Mouse (Mus musculus) liver, embryonic 15.5 days (tissue): ENCODE measurements around the gene 1110008P14Rik. TPM values are rescaled to one million over a fixed set of nuclear protein-coding genes. Genes with fewer than 3 reads are reported as not detected.

ENCODE experiments used
- ATAC-seq: fragments of 200-750 bp; cut with Nextera tagmentation; 2 replicates; pipeline ENCODE4 v1.8.0; 2017; ENCODE audit warnings: moderate number of reproducible peaks, mild to moderate bottlenecking, moderate library complexity; ENCODE audit not compliant: insufficient read depth
- H3K27ac ChIP-seq: fragments of 300-500 bp; sonication (generic); replicated peaks from 2 replicates; pipeline ENCODE4 v1.5.1; 2015; ENCODE audit warnings: mild to moderate bottlenecking, inconsistent platforms
- H3K27me3 ChIP-seq: fragments of 300-500 bp; sonication (generic); 2 replicates; pipeline ENCODE4 v1.6.1; 2015; ENCODE audit warnings: mild to moderate bottlenecking, inconsistent platforms
- H3K36me3 ChIP-seq: fragments of 300-500 bp; sonication (generic); replicated peaks from 2 replicates; pipeline ENCODE4 v1.6.1; 2015; ENCODE audit warnings: moderate library complexity, mild to moderate bottlenecking, inconsistent platforms
- H3K4me1 ChIP-seq: fragments of 300-500 bp; sonication (generic); replicated peaks from 2 replicates; pipeline ENCODE4 v1.6.1; 2015; ENCODE audit warnings: inconsistent platforms
- H3K4me2 ChIP-seq: fragments of 300-500 bp; sonication (generic); 2 replicates; pipeline ENCODE4 v1.6.1; 2015; ENCODE audit warnings: moderate library complexity, mild to moderate bottlenecking, inconsistent platforms
- H3K4me3 ChIP-seq: fragments of 300-500 bp; sonication (generic); replicated peaks from 2 replicates; pipeline ENCODE4 v1.5.1; 2015; ENCODE audit warnings: mild to moderate bottlenecking, inconsistent platforms
- H3K9ac ChIP-seq: fragments of 300-500 bp; sonication (generic); 2 replicates; pipeline ENCODE4 v1.6.1; 2015; ENCODE audit warnings: moderate library complexity, mild to moderate bottlenecking, inconsistent platforms
- H3K9me3 ChIP-seq: fragments of 300-500 bp; sonication (generic); replicated peaks from 2 replicates; pipeline ENCODE4 v1.6.1; 2016; ENCODE audit warnings: inconsistent platforms
- WGBS: fragments of 180-500 bp; shearing (Covaris S2); methylation state at CpG from one replicate; pipeline ENCODE4 v1.1.7; 2015; ENCODE audit warnings: mixed read lengths; ENCODE audit not compliant: insufficient replicate concordance; 5-methylcytosine and 5-hydroxymethylcytosine counted together
- polyA plus RNA-seq: library from polyadenylated mRNA; unstranded; fragments of >200 nt; fragmentation: Nextera tagmentation; extraction: Ambion mirVana; gene quantifications from 2 replicates; pipeline ENCODE4 v1.2.1, GENCODE M21; 2015

Gene 1110008P14Rik
- polyA plus RNA-seq, 1 experiment from 2014 or later: 29.0 TPM

DNA sequence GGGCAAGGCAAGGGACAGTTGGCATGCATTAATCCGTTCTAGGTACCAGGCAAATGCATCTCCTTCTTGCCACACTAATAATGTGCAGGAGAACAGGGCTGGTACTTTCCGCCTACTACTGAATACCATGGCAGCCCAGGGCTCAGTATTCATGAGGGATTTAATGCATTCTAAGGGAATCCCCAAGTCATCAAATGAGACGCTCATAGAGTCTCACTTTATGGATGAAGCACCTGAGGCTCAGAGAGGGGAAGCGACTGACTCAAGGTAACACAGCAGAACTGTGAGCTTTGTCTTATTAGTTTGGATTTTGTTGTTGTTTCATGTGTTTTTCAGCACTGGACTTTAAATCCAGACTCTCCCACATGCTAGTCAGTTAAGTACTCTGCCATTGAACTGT is 39.7 kb downstream of the 1110008P14Rik start:
- Histone ChIP-seq H3K27ac (no peak overlapping the region), H3K9me3 (no peaks in the 10 kb centered on the region), H3K9ac (no peak overlapping the region), H3K4me3 (no peak overlapping the region), H3K36me3 (no peaks in the 10 kb centered on the region), H3K27me3 (peaks cover 27% of the 10 kb centered on the region; the same call in 1 of the 2 replicates), H3K4me2 (no peak overlapping the region), H3K4me1 (no peaks in the 10 kb centered on the region)
- no peak for ATAC-seq
- 67% methylated on average over 4 of the region's 4 CpGs for WGBS

DNA sequence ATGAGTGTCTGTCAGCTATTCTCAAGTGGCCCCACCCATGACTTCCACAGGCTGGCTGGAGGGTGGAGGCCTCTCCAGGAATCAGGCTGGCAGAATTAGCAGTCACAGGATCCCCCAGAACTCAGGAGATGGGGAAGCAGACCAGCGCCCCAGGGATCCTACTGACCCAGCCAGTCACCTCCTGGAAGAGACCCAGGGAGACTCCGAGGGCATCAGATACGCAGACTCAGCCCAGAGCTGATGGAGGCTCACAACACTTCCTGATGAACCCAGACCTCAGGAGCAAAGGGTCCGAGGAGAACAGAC is 40.2 kb downstream of the 1110008P14Rik start:
- H3K9ac ChIP-seq: no peak overlapping the region
- WGBS: 69% methylated on average over 4 of the region's 4 CpGs
- H3K27ac ChIP-seq: no peak overlapping the region
- H3K4me1 ChIP-seq: no peaks in the 10 kb centered on the region
- no peak overlapping the region for H3K4me3 ChIP-seq
- H3K36me3 ChIP-seq: no peaks in the 10 kb centered on the region
- H3K27me3 ChIP-seq: peaks cover 29% of the 10 kb centered on the region
- no peak overlapping the region for H3K4me2 ChIP-seq
- ATAC-seq: no peak
- no peaks in the 10 kb centered on the region for H3K9me3 ChIP-seq

DNA sequence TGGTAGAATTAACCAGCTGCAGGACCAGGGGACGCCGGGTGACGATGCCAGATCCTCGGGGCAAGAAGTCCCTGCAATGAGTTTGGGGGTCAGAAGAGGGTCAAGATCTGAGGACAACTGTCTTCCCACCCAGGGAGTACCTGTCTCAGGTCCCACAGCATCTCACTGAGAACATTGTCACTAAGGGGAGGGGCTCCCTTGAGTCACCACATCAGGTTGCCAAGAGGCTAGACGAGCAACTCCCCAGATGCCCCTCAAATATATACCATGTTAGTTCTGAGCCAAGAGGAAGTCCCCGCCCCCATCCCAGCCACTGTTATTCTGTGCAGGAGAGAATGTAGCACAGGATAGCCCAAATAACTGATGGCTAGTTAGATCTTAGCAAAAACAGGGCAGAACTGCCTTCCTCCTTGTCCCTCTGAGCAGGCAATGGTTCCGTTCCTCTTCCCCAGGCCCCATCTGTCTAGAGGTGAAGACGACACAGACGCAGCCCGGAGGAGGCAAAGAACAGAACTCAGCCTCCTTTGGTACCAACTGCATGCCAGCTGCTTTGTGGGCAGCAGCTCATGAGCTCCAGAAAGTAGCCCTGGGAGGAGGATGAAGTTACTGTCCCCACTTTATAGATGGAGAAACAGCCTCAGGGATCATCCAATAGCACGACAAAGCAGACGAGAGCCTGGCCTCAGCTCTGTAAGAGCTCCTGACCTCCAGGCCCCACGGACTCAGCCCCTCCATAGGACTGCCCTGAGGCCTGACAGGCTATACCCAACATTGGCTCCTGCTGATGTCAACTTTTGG is 40.7 kb downstream of the 1110008P14Rik start:
- Histone ChIP-seq H3K9ac (no peak overlapping the region), H3K4me1 (no peaks in the 10 kb centered on the region), H3K27ac (no peak overlapping the region), H3K4me3 (no peak overlapping the region), H3K36me3 (no peaks in the 10 kb centered on the region), H3K27me3 (peaks cover 33% of the 10 kb centered on the region), H3K4me2 (no peak overlapping the region), H3K9me3 (no peaks in the 10 kb centered on the region)
- 62% methylated on average over 13 of the region's 13 CpGs for WGBS
- ATAC-seq: no peak

DNA sequence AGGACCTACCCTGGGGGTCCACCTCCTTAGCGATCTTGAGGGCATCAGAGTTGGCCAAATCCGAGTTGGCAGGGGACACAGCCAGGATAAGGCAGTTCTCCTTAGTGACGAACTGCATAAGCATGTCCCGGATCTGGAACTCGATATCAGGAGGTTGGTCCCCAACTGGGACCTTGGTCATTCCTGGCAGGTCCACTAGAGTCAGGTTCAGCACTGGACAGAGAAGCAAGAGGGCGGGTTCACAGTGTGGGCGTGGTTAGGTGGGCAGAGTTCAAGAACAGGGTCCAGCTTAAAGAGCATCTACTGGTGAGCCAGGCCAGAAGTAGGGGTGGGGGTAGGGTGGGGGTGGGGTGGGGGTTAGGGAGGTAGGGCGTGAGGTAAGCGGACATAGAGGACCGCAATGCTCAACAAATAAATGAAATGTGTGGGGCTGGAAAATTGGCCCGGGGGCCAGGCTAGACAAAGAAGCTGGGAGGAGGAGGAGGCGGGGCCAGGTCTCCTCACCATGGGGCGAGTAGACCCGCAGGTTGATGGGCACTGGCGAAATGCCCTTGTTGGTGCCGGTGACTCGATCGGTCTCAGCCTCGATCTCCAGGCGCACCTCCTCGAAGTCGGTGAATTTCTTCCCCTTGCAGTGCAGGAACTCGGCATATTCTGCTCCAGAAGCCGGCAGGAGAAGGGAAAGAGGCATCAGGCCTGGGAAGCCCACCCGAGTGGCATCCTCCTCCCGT is 41.7 kb downstream of the 1110008P14Rik start:
- Histone ChIP-seq H3K9ac (no peak overlapping the region), H3K27ac (no peak overlapping the region), H3K4me2 (no peak overlapping the region), H3K27me3 (peaks cover 43% of the 10 kb centered on the region), H3K9me3 (no peaks in the 10 kb centered on the region), H3K4me1 (no peaks in the 10 kb centered on the region), H3K4me3 (no peak overlapping the region), H3K36me3 (no peaks in the 10 kb centered on the region)
- 36% methylated on average over 26 of the region's 26 CpGs for WGBS
- ATAC-seq: no peak

DNA sequence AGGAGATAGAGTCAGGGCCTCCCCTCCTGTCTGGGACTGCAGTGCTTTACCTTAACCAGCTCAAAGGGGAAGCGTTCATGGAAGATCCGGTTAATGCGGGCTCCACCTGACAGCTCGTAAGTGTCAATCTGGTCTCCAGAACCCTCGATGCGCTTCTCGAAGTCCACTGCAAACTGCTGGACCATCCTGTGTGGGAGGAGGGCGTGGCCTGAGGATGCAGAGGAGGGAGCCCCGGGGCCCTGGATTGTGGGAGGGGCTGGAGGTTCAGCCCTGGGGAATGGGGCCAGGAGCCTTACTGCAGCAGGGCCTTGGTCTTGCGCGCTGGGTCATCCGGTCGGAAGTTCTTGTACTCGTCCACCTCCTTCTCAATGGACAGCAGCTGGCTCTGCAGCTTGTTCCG is 45.9 kb downstream of the 1110008P14Rik start:
- H3K27ac ChIP-seq: no peak overlapping the region
- H3K9me3 ChIP-seq: no peaks in the 10 kb centered on the region
- H3K36me3 ChIP-seq: no peaks in the 10 kb centered on the region
- WGBS: 30% methylated on average over 15 of the region's 15 CpGs
- no peaks in the 10 kb centered on the region for H3K4me1 ChIP-seq
- H3K4me3 ChIP-seq: no peak overlapping the region
- ATAC-seq: no peak
- peaks cover 42% of the 10 kb centered on the region for H3K27me3 ChIP-seq
- no peak overlapping the region for H3K9ac ChIP-seq
- H3K4me2 ChIP-seq: no peak overlapping the region

DNA sequence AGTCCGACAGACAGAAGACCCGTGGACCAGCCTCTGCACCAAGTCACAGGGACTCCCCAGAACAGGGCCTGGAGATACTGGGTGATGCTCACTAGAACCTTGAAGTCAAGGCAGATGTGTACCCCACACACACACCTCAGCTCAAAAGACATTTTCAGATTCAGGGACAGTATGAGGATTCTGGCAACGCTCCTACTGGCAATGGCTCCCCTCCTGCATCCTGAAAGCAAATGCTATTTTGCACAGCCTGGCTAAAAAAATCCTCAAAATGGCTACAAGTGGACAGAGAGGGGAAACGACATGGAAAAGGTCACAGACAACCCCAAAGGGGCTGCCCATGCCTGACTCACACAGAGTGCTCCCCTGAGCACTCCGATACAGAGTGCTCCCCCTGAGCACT is 49.6 kb downstream of the 1110008P14Rik start:
- 69% methylated on average over 5 of the region's 5 CpGs for WGBS
- Histone ChIP-seq H3K4me1 (no peaks in the 10 kb centered on the region), H3K4me2 (no peak overlapping the region), H3K36me3 (no peaks in the 10 kb centered on the region), H3K27me3 (peaks cover 36% of the 10 kb centered on the region), H3K9me3 (no peaks in the 10 kb centered on the region), H3K4me3 (no peak overlapping the region), H3K27ac (no peak overlapping the region), H3K9ac (no peak overlapping the region)
- ATAC-seq: no peak

DNA sequence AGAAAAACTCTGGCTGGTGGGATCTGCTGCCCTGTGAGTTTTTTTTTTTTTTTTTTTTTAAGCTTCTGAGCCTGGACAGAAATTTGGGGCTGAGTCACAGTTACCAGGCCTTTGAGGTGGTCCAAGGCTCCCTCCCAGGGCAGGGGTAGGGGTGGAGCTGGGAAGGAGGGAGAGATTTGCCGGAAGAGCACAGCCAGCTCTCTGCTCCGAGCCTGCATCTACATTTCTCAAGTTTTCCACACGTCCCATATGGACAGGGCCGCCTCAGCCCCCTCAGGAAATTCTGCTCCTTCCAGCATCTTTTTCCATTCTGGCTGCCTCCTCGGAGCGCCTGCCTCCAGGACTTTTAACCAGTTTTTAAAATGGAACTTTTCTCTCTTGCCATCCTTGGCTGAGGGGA is 52.2 kb downstream of the 1110008P14Rik start:
- H3K27ac ChIP-seq: no peak overlapping the region

DNA sequence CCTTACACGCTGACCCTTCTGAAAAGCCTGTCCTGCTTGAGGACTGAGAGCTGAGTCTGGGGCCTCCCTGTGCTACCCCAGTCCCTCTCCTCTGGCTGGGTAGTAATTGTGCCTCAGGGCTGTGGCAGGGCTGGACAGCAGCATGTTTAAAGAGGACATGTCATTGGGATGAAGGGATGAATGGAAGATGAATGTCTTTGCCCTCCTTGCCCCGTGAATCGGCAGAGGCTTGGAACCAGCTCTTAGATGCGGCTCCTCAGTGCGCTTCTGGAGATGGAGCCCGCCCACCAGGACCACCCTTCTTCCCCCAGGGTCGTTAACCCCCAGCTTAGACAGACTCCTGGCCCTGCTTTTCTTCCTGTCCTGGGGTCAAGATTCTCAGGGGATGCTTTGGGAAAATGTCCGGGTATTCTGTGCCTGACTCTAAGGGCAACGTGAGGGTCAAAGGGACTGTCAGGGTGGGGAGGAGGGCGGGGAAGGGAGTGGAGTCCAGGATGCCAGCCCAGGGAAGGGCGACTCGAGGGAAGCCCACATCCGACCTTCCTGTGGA is 52.8 kb downstream of the 1110008P14Rik start:
- no peak overlapping the region for H3K4me2 ChIP-seq
- no peaks in the 10 kb centered on the region for H3K4me1 ChIP-seq
- 43% methylated on average over 13 of the region's 13 CpGs for WGBS
- ATAC-seq: no peak
- H3K9me3 ChIP-seq: no peaks in the 10 kb centered on the region
- H3K9ac ChIP-seq: no peak overlapping the region
- no peaks in the 10 kb centered on the region for H3K36me3 ChIP-seq
- H3K27me3 ChIP-seq: peaks cover 11% of the 10 kb centered on the region; the same call in 1 of the 2 replicates
- H3K27ac ChIP-seq: no peak overlapping the region
- no peak overlapping the region for H3K4me3 ChIP-seq

More for the DNA sequence above, 52.2 kb downstream of the 1110008P14Rik start:
- no peaks in the 10 kb centered on the region for H3K4me1 ChIP-seq
- no peaks in the 10 kb centered on the region for H3K9me3 ChIP-seq
- H3K36me3 ChIP-seq: no peaks in the 10 kb centered on the region
- 54% methylated on average over 6 of the region's 6 CpGs for WGBS
- peaks cover 11% of the 10 kb centered on the region; the same call in 1 of the 2 replicates for H3K27me3 ChIP-seq
- no peak for ATAC-seq
- no peak overlapping the region for H3K4me3 ChIP-seq
- no peak overlapping the region for H3K4me2 ChIP-seq
- H3K9ac ChIP-seq: no peak overlapping the region

DNA sequence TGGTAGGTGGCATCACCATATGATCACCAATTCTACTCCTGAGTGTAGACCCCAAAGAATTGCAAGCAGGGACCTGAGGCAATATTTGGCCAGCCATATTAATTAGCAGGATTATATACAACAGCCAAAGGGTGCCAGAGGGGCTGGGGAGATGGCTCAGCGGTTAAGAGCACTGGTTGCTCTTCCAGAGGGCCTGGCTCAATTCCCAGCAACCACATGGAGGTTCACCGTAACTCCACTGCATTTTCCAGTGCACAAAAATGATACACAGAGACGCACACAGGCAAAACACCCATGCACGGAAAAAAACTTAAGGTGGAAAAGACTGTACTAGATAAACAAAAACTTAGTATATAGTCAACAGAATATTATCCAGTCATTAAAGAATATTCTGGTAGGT is 54.5 kb downstream of the 1110008P14Rik start:
- Histone ChIP-seq H3K4me2 (no peak overlapping the region), H3K27ac (no peak overlapping the region), H3K27me3 (peaks cover 8% of the 10 kb centered on the region; the same call in 1 of the 2 replicates), H3K4me1 (no peaks in the 10 kb centered on the region), H3K36me3 (no peaks in the 10 kb centered on the region), H3K9me3 (no peaks in the 10 kb centered on the region), H3K4me3 (no peak overlapping the region), H3K9ac (no peak overlapping the region)
- no peak for ATAC-seq
- 72% methylated on average over 4 of the region's 4 CpGs for WGBS
